Mouse (Mus musculus) forelimb bud, embryonic 11.5 days (tissue): ENCODE measurements around the gene Haus3.

ENCODE experiments used
- DNase-seq: peaks from one replicate; pipeline ENCODE4 v3.0.0-alpha.2; 2012; ENCODE audit warnings: low read depth, low spot score

Haus3 gene

GRCm38 (mm10) chr5:34186961-34187391 lies 17.6 kb upstream of the Haus3 start:
- peak; percentile 27 for DNase-seq

DNA sequence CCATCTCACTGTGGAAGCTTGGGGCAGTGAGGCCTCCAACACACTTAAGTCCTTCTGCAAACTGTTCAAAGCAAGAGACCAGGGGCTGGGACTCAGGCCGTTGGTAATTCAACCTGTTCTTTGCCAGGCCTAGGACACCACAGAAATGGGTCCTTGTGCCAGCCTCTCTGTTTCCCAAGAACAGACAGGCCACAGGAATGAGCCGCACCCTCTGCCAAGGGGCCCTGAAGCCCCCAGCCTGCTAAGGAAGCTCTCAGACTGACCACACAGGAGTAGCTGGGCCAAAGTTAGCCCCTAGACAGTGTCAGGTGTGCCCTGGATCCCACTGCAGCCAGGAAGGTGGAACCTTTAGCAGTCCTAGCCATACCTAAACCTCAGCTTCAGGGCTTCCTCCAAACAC lies 17.1 kb upstream of the Haus3 start:
- no peak for DNase-seq

- no peak for DNase-seq
Observed at GRCm38 (mm10) chr5:34185791-34186190, 16.5 kb upstream of the Haus3 start.

GRCm38 (mm10) chr5:34185051-34185580 lies 15.8 kb upstream of the Haus3 start:
- DNase-seq, result no peak

GRCm38 (mm10) chr5:34183976-34184375 lies 14.6 kb upstream of the Haus3 start:
- no peak for DNase-seq

DNA sequence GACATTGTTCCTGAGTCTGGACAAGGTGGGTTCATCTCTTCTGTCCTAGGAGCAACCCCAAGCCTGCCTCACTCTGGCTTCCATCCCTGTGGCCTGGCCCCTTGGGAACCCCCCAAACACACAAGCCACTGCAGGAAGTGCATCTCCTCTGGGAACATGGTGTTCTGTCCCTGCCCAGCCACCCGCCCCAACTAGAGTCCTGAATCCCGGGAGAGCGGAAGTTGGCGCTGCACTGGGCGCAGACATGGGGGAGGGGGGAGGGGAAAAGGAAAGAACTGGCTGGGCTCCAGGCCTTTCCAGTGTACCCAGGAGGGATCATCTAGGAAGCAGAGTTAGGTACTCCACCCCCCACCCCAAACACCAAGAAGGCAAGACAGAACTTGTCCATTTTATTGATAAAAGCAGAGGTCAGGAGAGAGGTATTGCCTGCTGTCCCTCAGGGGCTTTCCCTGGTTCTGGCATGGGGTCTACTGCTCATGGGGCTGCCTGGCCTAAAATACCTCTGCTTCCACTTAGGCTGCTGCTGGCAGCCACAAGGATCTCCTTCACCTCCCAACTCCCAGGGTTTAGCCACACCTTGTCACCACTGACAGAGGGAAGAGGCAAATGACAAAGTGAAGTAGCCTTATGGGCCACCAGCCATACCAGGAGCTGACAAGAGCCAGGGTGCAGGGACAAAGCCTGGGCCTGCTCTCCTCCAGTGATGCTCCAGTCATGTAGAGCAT lies 14.0 kb upstream of the Haus3 start:
- DNase-seq, result no peak

- no peak for DNase-seq
Observed at GRCm38 (mm10) chr5:34182486-34182885, 13.2 kb upstream of the Haus3 start.

DNA sequence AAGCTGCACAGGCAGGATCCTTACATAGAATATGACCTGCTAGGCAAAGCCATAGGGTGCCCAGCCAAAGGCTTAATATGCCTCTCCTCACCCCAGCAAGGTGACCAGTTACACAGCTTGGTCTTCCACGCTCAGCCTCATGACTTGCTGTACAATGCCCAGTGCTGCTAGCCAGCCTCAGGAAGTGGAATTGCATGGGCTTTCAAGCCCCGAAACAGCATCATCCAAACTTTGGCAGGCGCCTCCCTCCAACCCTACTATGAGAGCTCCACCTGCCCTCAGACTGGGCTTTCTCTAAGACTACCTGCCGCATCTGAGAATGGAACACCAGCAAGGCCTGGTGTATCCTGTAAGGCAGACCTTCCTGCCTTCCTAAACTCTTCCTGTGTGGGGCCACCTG lies 8.5 kb upstream of the Haus3 start:
- DNase-seq, result no peak

DNA sequence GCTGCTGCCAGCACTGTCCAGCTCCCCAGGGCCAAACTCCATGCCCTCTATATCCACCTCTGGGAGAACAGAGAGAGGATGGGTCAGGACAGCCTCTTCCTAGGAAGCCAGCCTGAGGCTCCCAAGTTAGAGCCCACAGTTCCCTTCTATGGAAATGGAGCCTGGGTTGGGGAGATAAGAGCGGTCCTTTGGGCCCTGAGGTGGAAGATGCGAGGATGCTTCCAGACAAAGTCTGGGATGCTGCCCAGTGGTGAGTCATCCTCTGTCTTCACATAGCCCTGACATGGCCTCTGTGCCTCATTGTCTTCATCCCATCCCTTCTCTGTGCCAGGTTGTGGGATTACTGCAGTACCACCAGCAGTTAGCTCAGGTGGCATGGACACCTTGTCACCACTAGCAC lies 7.8 kb upstream of the Haus3 start:
- DNase-seq, result no peak

GRCm38 (mm10) chr5:34176691-34177090 lies 7.4 kb upstream of the Haus3 start:
- no peak for DNase-seq

DNA sequence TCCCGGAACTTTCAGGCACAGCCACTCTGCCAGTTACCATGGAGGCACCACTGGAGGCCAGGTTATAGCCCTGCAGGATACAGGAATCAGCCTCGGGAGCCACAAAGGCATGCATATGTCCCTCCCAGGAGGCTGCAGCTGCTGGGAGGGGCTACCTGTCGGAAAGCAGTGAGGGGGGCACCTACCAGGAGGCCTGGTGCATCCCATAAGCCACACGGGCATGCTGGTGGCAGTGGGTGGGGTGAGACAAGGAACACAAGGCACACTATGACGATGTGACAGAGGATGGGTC lies 6.0 kb upstream of the Haus3 start:
- no peak for DNase-seq

DNA sequence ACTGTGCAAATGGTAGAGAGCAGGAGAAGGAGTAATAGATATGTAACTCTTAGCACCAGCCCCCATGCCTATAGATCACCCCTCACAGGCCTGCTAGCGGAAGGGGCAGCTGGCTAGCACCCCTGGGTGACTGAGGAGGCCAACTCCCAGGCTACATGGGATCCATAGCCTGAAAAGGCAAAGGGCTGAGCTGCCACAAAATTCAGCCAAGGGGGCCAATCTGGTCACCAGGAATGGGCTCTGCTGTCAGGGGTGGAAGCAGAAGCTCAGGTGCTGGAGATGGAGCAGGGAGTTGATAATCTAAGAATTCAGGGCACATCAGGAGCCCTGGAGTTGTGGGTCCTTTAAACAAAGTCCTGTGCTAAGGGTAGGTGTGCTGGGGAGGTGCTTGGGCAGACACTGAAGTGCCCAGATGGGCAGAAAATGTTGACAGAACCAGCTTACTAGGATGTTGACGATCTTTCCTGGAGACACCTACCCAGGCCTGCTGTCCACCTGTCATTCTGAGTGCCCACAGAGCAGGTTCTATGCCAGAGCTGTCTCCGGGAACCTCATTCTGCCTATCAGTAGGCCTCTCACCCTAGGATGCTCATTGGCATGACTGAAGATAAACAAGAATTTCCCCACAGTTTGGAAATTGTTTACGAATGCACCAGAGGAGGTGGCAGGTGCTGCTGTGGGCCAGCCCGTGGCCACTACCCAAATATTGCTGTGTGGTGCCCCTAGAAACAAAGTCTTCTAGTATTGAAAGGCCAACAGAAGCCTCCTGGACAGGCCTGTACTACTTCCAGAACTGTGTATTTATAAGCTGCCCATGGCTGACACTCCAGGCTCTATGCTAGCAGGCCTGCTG lies 5.4 kb upstream of the Haus3 start:
- no peak for DNase-seq

- DNase-seq, result no peak
Observed at GRCm38 (mm10) chr5:34174021-34174420, 4.7 kb upstream of the Haus3 start.

- DNase-seq, result no peak
Observed at GRCm38 (mm10) chr5:34170726-34171125, 1.4 kb upstream of the Haus3 start.

GRCm38 (mm10) chr5:34169954-34170353 lies 627 bp upstream of the Haus3 start:
- no peak for DNase-seq

- no peak for DNase-seq
Observed at GRCm38 (mm10) chr5:34167857-34168256, 1.5 kb downstream of the Haus3 start.

GRCm38 (mm10) chr5:34165793-34166192 lies 3.5 kb downstream of the Haus3 start:
- DNase-seq, result no peak

DNA sequence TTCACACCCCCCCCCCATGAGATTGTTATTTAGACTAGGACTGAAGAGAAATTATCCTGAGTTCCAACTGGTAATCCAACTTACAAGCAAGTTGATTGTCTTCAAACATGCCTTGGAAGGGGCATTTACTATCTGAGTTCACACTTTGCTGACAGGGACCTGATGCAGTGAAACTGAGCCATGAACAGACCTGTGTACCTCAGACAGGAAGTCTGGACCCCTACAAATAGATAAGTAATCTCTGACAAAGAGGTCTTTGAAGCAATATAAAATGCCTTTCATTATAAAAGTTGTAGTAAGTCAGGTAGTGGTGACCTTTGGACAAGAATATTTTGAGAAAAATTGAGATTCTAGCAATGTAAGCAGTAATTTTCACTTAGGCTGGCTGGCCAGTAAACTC lies 20.9 kb downstream of the Haus3 start:
- no peak for DNase-seq

DNA sequence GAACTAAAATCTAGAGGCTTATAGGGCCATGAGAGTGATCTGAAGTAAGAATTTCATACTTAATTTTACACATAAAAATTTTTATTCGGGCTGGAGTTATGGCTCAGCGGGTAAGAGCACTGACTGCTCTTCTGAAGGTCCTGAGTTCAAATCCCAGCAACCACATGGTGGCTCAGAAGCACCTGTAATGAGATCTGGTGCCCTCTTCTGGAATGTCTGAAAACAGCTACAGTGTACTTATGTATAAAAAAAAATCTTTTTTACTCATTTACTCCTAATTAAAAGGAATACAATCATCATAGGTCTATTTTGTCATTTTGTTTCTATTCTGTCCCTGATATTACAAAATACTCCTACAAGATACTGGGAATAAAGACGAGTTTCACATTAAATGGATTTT lies 21.8 kb downstream of the Haus3 start:
- DNase-seq, result no peak

DNA sequence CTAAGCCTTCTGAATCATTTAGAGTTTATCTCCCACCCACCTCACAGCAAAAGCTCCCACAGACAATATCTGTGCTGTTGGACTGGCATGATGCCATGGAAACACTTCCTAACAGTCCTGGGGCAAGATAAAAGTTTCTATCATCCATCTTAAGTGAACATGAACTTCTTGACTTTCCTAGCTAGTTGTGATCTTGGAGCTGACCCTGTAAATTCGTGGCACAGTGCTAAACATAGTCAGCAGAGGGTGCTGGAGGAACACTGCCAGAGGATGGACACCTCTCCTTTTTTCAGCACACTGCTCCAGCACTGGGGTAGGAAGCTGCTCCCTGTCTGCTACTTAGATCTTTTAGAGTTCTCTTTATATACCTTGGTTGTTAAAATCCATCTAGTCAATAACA lies 29.6 kb downstream of the Haus3 start:
- DNase-seq, result peak; percentile 4

DNA sequence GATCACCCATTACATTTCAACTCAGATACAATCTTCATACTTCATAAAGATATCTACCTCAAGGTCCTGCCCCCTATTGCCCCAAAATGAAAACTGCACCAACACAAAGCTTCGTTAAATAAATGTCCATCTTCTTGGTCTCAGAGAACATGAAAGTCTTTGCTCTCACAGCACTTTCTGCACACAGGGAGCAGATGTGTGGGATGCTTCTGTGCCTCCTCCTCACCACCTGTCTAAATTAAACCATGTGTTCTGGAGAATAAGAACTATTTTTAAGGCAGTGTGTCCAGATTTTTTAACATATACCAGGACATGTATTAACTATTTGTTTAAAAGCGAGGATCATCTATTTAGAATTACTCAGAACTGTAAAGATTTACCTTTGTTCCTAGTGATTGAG lies 36.6 kb downstream of the Haus3 start:
- DNase-seq, result no peak

DNA sequence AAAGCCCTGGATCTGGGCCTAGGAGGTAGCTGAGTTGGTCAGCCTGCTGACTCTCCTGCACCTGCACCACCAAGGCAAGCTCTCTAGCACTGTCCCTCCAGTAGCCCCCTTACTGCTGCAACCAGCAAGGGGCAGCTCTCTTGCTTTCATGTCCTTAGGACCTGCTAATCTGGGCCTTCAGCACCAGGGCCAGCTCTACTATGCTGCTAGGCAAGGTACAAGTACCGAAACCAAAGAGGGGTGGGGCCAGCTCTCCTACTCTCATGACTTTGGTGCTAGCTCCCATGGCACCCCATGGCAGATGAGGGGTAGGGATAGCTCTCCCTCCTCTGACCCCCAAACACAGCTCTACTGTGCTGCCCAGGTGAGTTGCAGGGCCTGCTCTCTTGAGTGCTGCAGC lies 45.2 kb downstream of the Haus3 start:
- DNase-seq, result peak; percentile 3
